Mouse (Mus musculus) megakaryocyte-erythroid progenitor cell, adult 5-6 weeks (primary cell): ENCODE results near the gene Ankle1. TPM values are rescaled to one million over a fixed set of nuclear protein-coding genes. Genes with fewer than 3 reads are reported as not detected.

Experiments
- ATAC-seq: replicated peaks from 2 replicates; pipeline ENCODE4 v1.8.0; 2016; ENCODE audit warnings: mild to moderate bottlenecking, inconsistent platforms; ENCODE audit not compliant: severe bottlenecking, poor library complexity, low FRiP score, low TSS enrichment
- total RNA-seq, 2 experiments: library from RNA; stranded (forward) in 1 of 2; stranded (reverse) in 1 of 2; fragments of 200-1000, 215-1000 nt in 1 of 2; fragments of >200 nt in 1 of 2; fragmentation: Nextera tagmentation in 1 of 2; gene quantifications; 2 replicates each; pipeline ENCODE4 v1.2.3; 2014 to 2017

The Ankle1 gene
- total RNA-seq (2014; fragmentation: Nextera tagmentation) (42.2 and 46.2 TPM in 2 replicates), total RNA-seq (2017) (13.3 and 23.5 TPM in 2 replicates)

DNA sequence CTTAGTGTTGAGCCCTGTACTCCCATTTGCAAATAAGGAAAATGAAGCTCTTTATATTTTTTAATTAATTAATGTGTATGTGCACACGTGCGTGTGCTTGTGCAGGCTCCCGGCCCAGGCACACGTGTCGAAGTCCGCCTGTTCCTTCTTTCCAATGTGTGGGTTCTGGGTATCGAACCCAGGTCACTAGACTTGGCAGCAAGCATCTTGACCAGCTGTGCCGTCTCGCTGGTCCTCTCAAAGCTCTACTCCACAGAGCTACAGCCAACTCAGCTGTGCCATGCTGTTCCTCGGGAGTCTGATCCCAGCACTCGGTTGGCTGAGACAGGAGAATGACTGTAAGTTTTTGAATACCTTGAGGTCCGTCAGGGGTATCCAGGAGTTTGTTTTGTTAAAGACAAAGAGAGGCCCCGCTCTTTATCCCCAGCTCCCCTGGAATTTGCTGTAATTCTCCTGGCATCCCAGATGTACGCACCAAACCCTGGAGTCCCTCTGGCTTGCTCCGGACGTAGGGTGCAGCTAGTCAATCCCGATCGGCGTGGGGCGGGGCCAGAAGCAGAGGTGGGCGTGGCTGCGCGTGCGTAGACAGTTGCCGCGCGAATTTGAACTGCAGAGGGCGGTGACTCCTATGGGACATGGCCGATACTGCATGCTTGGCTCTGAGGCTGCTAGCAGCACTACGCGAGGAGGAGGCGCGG is at the start of gene Ankle1:
Gene Ankle1, plus strand, starts transcription at position 610 of the 698 bp plus-strand sequence.
- ATAC-seq, result peak; percentile 81

DNA sequence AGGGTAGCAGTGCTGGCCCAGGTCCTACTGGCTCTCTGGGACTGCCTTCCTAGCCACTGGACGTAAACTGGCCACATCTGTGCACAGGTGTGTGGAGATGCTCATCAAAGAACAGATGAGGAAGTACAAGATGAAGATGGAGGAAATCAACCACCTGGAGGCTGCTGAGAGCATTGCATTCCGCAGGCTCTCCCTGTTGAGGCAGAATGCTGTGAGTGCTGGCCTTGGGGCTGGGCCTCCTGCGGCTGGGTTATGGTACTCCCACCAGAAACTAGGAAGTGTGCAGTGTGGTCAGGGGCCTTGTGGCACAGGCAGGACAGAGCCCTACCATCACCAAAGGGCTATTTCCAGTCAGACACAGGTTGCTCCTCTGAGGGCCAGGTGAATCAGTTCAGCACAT is 47.8 kb upstream of the Ankle1 start:
- ATAC-seq, result no peak

DNA sequence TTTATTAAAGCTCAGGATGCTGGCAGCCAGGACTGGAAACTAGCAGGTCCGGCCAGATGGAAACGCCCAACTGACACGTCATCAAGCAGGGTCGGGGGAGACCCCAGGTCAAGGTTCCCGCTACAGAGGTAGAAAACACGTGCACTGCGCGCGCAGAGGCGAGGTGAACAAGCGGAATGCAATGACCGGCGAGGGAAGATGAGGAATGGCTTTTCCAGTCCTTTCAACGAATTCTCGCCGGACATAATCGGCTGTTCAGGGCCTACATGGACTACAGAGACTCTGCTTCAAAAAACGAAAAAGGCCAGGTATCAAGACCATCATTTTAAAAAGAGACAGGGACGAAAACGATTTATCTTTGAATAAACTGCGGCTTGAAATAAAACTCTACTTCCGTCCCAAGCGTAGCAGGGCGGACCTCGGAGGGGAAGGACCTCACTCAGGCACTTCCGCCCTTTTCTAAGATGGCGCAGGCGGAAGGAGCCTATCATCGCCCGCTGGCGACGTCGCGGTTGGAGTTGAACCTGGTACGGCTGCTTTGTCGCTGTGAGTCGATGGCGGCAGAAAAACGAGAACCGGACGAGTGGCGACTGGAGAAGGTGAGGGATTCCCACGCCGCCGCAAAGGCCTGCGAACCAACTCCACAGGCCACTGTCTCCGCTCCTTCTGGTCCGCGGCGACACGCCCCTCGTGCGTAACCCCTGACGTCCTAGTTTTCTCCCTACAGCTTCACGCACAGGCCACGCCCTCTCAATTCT is 38.9 kb upstream of the Ankle1 start, which contains the start of gene Use1:
Gene Use1, plus strand, starts transcription at position 78 of the 758 bp plus-strand sequence.
- peak; percentile 85 for ATAC-seq

DNA sequence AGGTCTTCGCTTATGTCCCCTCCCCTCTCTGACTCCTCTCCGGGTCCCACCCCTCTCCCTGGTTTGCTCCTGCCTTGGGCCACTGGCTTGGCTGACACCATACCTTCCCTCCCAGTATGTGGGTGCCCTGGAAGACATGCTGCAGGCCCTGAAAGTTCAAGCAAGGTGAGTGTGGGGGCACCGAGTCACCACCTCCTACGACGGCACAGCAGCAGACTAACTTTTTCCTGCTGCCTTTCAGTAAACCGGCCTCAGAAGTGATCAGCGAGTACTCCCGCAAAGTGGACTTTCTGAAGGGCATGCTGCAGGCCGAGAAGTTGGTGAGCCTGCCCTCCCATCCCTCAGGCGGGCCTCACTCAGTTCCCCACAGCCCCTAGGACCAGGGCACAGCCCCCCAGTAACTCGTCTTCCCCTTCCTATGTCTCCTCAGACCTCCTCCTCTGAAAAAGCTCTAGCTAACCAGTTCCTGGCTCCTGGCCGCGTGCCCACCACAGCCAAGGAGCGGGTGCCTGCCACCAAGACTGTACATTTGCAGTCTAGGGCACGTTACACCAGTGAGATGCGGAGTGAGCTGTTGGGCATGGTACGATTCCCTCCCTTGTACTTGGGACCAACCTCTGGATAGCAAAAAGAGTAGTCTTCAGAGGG is 38.2 kb upstream of the Ankle1 start:
- no peak; the same call in 1 of the 2 replicates for ATAC-seq

DNA sequence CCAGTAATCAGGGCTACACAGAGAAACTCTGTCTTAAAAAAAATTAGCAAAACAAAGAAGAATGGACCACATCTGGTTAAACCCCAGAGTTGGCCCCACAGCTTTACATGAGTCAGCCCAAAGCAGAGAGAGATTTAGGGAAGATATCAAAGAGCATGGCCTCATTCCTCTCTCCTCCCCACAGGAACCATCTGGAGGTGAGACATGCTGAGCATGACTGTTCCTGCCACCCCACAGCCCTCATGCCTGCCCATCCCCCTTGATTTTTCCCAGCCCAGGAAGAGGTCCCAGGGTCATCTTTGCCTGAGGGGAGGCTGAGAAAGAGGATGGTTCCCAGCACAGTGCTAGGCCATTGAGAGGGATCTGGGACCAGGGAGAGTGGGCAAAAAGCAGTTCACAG is 37.4 kb upstream of the Ankle1 start:
- ATAC-seq, result no peak

DNA sequence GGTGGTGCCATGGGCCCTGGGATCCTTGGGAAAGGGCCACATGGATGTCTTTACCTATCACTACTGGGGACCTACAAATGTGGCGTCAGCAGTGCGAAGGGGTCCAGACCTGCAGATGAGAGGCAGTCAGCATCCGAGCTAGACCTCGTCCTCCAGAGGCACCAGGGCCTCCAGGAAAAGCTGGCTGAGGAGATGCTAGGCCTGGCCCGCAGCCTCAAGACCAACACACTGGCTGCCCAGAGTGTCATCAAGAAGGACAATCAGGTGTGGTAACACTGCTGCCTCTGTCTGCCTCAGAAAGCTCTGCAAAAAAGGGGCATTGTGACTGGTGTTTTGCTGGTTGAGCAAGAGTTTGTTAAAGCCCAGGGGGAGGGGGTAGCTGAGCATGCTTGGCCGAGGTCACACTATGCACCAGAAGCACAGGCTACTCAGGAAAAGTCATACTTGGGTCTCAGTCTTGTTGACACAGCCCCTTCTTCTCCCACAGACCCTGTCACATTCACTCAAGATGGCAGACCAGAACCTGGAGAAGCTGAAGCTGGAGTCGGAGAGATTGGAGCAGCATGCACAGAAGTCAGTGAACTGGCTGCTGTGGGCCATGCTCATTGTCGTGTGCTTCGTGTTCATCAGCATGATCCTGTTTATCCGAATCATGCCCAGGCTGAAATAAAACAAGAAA is 36.6 kb upstream of the Ankle1 start:
- ATAC-seq, result no peak

DNA sequence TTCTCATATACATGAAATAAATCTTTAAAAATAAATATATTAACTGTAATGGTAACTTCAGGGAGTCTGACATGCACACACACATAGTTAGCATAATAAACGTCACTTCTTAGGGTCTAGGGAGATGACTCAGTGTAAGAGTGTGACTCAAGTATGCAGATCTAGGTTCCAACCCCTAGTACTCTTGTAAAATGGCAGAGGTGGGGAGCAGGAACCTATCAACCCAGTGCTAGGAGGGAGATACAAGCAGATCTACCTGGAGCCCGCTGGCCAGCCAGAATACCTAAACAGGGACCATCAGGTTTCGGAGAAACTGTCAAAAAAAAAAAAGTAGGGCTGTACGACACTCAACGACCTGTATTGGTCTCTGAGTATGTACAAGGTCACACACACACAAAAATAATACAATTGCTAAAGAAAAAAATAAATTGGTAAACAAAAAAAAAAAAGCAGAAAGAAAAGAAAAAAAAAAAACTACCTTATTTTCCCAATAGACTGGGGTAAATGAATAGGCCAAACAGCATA is 35.0 kb upstream of the Ankle1 start:
- no peak for ATAC-seq

DNA sequence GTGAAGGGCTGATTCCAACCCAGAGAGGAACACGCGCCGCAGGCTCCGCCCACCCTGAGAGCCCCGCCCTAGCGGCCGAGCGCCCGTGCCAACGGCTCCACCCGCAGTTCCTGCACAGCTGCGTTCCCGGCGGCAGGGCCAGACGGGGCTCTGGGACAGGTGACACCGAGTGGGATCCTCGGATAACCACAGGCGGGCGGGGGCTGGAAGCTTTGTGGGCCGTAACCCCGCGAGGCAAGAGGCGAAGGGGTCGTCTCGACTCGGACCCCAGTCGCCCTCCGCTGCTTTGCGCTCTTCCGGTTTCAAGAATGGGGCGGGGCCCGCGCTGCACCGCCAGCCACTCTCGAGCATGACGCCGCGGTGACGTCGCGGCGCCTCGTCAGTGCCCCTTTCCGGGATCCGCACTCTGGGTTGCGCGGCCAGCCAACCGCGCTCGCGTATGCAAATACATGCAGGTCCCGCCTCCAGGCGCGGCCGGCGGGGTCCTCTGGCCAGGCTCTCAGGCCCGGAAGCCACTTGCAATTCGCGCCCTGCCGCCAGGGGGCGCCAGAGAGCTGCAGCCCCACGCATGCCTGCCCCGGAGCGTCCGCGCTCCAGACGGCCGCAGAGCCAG is 34.5 kb upstream of the Ankle1 start, which contains the start of gene Ocel1:
Gene Ocel1, plus strand, starts transcription at position 63 of the 613 bp plus-strand sequence.
- peak; percentile 79 for ATAC-seq

DNA sequence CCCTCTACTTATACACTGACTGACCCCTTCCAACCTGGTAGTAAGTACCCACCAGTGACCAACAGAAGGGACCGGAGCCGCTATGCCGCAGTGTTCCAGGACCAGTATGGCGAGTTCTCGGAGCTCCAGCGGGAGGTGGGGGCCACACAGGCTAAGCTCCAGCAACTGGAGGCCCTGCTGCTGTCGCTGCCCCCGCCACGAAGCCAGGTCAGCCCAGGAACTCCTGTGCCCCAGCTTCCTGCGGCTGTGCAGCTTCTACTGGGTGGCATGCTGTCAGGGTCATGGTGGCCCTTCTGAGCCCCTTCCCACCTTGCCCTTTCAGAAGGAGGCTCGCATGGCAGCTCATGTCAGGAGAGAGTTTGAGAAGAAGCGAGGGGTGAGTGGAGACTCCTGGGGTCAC is 33.4 kb upstream of the Ankle1 start:
- ATAC-seq, result no peak

DNA sequence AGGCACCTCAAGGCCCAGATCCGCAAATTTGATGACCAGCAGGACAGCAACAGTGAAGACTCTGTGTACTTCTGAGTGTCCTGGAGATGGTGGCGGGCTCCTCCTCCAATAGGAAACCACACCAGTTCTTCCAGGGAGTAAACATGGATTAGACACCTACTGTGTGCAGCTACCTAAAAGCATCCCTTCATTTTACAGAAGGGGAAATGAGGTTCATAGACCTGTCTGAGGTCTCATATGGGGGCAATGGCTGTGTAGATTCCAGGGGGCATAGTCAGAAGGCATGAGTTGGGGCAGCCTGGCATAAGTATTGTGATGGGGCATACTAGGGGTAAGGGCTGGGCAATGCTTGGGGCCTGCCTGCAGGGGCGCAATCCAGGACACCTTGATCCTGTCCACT is 32.8 kb upstream of the Ankle1 start:
- ATAC-seq, result no peak

DNA sequence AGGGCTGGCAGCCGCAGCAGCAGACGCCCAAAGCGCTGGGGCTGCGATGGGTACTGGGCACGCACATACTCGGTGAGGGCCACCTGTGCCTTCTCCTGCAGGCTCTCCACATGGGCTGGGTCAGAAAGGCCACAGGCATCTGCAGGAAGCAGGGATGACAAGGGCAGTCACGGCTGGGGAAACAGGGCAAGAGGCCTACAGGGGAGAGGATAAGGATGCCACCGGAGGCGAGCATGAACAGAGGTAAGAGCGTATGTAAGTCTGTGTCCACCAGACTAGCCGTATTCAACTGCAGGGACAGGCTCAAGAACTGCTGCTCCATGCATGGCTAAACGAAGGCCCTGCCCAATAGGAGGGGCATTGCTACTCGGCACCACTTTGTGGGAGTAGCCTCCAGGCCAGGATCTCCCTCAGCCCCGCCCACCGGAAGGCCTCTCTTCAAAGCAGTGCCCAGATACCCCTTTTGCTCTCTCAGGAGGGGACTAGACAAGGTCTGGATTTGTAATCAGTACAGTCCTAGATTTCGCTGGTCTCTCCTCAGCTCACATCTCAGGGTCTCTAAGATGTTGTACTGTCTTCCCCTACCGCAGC is 31.1 kb upstream of the Ankle1 start:
- ATAC-seq, result no peak

DNA sequence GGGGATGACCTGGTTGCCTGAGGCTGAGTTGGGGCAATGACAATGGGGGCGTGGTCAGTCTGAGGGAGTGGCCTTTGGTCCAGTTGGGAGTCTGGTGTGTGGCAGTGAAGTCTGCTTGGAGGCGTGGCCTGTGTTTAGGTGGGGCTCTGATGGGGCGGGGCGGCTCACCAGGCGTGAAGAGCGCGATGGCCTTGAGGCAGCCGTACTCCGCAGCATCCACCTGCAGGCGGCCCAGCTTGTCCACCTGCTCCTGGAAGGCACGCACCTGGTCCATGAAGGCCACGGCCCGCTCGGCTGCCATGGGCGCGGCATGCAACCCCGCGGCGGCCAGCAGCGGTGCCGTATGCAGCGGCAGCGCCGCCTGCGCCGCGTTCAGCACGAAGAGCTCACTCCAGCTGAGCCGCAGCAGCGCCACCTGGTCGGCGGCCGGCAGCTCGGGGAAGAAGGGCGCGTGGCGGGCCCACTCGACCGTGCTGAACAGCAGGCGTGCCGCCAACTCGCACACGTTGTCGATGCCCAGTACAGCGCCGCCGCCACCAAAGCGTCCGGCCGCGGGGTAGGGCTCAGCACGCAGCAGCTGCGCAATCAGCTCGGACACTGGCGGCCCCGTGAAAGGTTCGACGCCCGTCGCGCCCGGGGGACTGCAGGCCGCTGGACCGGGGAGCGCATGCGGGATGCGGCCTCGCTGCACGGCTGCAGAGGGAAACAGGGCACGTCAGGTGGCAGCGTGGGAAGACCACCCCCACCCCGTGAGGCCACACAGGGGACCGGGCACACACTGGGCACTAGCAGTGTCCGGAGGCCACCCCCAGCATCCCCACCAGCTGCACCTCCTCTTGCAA is 30.0 kb upstream of the Ankle1 start:
- ATAC-seq, result peak; percentile 21

DNA sequence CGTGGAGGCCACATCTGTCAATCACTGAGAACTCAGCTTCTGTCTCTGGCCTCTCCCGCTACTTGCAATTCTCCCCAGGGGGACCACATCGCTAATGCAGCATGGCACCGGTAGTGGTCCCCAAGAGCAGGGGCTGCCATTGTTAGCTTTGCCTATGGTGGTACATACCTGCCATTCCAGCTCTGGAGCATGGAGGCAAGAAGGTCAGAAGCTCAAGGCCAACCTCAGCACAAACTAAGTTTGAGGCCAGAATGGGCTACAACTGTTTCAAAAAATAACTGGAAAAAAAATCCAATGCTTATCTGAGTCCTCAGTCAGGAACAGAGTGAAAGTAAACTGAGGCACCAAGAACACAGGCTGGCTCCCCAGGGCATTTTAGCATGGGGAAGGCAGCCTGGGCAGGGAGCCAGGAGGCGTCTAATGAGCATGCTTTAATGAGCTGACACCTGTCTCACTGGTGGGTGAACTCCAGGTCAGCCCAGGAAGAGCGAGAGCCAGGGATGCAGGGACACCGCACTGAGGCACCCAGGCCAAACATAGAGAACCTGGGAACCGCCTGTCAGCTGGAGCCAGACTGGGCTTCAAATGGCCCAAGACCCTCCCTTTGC is 29.3 kb upstream of the Ankle1 start:
- ATAC-seq, result no peak

DNA sequence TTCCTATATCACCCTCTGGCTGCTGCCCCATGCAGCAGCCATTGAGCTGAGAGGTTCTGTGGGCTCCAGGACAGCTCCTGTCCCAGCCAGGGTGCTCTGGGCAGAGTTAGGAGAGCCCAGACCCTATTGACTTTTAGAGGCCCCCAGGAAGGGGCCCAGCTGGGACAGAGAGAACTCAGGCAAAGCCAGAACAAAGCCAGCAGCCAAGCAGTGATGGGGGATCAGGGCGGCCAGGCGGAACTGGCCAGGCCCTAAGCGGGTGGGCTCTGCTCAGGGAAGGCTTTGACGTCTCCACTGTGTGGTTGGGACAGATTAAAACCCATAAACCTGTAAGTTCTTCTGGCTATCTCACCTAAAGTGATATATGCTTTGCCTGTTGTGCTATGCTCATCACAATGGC is 26.8 kb upstream of the Ankle1 start:
- ATAC-seq, result no peak

DNA sequence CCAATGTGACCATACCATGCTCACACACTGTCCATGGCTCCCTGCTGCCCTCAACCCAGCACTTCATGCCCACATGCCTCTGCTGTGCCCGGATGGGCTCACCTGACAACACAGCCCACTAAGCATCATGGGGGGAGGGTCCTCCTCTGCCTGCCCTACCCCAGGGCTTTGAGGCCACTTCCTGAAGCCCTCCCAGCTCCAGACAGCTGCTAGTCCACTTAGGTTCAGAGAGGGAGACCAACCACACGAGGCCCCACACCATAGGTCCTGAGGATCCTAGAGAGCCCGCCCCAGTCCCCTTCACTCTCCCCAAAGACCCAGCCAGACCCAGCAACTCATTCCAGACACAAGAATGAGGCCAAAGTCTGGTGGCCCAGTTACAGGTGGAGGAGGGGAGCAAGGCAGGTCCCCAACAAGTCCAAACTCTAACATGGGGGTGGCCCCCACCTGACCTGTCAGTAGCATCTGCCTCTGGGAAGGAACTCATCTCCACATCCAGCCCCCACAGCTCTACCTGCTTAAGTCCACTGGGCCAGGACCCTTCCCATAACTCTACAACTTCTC is 26.2 kb upstream of the Ankle1 start:
- no peak for ATAC-seq

DNA sequence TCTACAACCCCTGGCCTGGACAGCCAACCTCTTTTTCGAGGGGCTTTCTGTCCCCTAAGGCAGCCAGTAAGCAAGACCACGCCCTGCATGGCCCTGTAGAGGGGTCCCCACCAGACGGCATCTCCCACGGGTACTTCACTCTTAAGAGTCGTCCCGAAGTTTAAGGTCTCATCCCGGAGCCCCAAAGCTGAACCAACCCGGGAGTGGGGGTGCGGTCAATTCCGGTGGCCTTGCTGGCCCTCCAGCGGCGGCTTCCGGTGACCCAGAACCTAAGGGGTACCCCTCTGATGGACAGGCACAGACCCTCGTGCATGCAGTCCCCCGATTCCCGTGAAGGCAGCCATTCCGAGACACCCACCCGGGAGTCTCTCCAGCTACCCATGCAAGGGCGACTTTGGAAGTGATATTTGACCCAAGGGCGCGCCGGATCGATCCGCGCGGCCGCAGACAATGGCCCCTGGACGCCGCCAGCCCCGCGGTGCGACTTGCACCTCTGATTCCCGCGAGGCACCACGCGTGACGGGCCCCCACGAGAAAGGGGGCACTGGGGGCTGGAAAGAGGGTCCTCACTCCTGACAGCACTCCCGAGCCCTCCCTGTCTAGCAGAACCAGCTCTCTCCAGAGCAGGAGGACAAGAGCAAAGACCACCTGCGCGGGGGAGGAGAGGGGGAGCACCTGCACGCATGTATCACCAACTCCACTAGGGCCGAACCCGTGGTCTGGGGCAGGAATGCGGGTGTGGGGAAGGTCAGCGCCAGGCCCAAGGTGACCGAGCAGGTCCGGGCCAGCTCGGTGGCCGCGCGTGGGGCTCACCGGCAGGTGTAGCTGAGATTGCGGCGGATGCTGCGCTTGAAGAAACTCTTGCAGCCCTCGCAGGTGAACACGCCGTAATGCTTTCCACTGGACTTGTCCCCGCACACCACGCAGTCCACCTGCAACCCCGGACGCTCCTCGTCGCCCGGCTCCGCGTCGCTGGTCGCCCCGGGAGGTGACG is 25.3 kb upstream of the Ankle1 start:
- ATAC-seq, result no peak
